29 mouse cellular contexts compared by ENCODE assay signal in the genomic region with DNA sequence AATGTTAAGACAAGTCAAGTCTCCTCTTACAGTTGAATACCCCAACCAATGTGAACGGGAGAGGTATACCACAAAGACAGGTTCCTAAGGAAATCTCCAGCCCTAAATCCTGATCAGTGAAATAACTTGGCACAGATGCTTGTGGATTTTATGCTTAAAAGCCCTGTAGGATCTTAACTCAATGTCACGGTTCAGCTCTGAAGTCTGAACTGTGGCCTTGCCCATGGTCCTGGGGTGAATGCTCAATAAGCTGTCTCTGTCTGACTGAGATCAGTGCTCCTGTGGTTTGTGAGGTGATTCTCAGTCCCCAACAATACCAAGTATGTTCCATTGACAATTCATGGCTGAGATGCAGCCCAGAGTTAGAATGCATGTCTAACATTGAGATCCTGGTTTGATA.
"Had no signal": no experiment of that assay in that cellular context is flagged by ENCODE, and none has a peak within 500 bp of the region (broad histone marks: within the 10 kb centered on the region; RNA-seq: fewer than 3 reads in every experiment).

No protein-coding gene starts in this region.

- H3K9ac ChIP-seq: embryonic facial prominence, embryonic 12.5 days; embryonic facial prominence, embryonic 13.5 days; embryonic facial prominence, embryonic 15.5 days; forebrain, embryonic 12.5 days; forebrain, embryonic 13.5 days; forebrain, embryonic 15.5 days; forebrain, postnatal 0 days had no signal

- H3K36me3 ChIP-seq: forebrain, embryonic 12.5 days; forebrain, embryonic 15.5 days had no signal

- H3K9me3 ChIP-seq: embryonic facial prominence, embryonic 13.5 days; embryonic facial prominence, embryonic 15.5 days; forebrain, embryonic 12.5 days; forebrain, embryonic 13.5 days; forebrain, embryonic 15.5 days had no signal

- H3K27me3 ChIP-seq: embryonic facial prominence, embryonic 12.5 days; embryonic facial prominence, embryonic 13.5 days; embryonic facial prominence, embryonic 15.5 days; forebrain, embryonic 12.5 days; forebrain, embryonic 13.5 days; forebrain, embryonic 15.5 days had no signal

- ATAC-seq: forebrain, embryonic 13.5 days; forebrain, embryonic 14.5 days; forebrain, embryonic 15.5 days; forebrain, embryonic 16.5 days; forebrain, postnatal 0 days had no signal

- H3K4me2 ChIP-seq: embryonic facial prominence, embryonic 12.5 days; embryonic facial prominence, embryonic 13.5 days; embryonic facial prominence, embryonic 15.5 days; forebrain, embryonic 12.5 days; forebrain, embryonic 13.5 days; forebrain, embryonic 15.5 days had no signal

- H3K4me3 ChIP-seq: embryonic facial prominence, embryonic 10.5 days; embryonic facial prominence, embryonic 12.5 days; embryonic facial prominence, embryonic 13.5 days; embryonic facial prominence, embryonic 15.5 days; erythroblast, embryonic 14.5 days; forebrain, embryonic 10.5 days; forebrain, embryonic 12.5 days; forebrain, embryonic 13.5 days; forebrain, embryonic 15.5 days; gastrocnemius, adult 2 months; heart, adult 2 months had no signal

- H3K27ac ChIP-seq: embryonic facial prominence, embryonic 10.5 days; embryonic facial prominence, embryonic 12.5 days; embryonic facial prominence, embryonic 13.5 days; embryonic facial prominence, embryonic 15.5 days; forebrain, embryonic 10.5 days; forebrain, embryonic 12.5 days; forebrain, embryonic 13.5 days; forebrain, embryonic 15.5 days; gastrocnemius, adult 2 months; heart, adult 2 months had no signal

- DNase-seq: cerebellum, adult 2 months; cerebellum, adult 8-10 months; cerebellum, adult 9-10 months; cerebellum, adult 9-11 months; cerebellum, postnatal 10 days; cerebellum, postnatal 14 days; cerebellum, postnatal 25 days; cerebellum, postnatal 36 days; embryo, embryonic 11 days; forebrain, postnatal 0 days; gastrocnemius, adult 2 months; gastrocnemius, postnatal 10 days; gastrocnemius, postnatal 14 days; gastrocnemius, postnatal 25 days; gastrocnemius, postnatal 36 days; heart, adult 11 months; heart, adult 18-20 months; heart, adult 2 months had no signal
